Mouse (Mus musculus): ENCODE data around the gene Actrt1. TPM values are rescaled to one million over a fixed set of nuclear protein-coding genes. Genes with fewer than 3 reads are reported as not detected.

Gene Actrt1
- not detected in 2 replicates for polyA plus RNA-seq (2012; rRNA removed)

GRCm38 (mm10) chrX:46328707-46329106 is at the start of gene Actrt1:
Gene Actrt1, plus strand, starts transcription at chrX:46329007.
- no peak for DNase-seq (ENCODE audit: low spot score)

GRCm38 (mm10) chrX:46331463-46332115 is 2.8 kb downstream of the Actrt1 start:
- DNase-seq (ENCODE audit: low spot score) = no peak

Measured in urinary bladder, adult 2 months (tissue).